Mouse (Mus musculus): ENCODE data around the gene Lrrc4c.

Gene Lrrc4c

DNA sequence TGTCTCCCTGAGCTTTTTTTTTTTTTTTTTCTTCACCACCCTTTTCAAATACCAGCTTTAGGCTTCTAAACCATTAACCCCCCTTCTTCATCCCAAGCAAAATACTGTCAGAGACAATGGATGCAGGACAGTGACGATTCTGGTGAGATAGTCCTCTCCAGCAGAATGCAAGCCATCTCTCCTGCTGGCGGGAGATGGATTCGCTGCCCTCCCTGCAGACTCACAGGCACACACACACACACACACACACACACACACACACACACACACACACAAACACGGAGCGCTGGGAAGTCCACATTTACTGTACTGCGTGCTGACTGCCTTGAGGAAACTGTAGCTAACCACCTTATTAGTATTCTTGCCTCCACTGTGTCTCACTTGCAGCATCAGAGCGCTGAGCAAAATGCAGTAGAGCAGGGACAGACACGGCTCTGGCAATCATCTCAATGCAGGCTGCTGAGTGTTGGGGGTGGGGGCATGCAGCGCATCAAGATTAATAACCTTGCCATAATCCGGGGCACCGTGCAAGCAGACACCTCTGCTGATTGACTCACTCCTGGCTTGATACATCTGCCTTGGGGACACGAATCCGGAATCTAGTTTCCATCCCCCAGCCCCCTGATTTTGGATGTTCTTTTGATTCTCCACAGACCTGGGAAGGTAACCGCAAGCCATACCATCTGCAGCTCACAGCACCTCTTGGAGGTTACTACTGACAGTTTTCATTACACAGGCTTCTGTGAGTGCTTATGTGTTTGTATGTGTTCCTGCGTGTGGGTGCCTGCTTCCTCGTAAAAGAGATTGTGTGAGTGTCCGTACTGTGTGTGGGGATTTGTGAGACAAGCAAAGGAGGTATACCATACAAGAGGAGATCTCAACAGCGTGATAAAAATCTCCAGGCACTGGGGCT lies at the start of gene Lrrc4c:
Gene Lrrc4c, plus strand, starts transcription at position 783 of the 913 bp plus-strand sequence.
- peak; percentile 65 to 71 for DNase-seq (ENCODE audit: low spot score in 2 of 2)

DNA sequence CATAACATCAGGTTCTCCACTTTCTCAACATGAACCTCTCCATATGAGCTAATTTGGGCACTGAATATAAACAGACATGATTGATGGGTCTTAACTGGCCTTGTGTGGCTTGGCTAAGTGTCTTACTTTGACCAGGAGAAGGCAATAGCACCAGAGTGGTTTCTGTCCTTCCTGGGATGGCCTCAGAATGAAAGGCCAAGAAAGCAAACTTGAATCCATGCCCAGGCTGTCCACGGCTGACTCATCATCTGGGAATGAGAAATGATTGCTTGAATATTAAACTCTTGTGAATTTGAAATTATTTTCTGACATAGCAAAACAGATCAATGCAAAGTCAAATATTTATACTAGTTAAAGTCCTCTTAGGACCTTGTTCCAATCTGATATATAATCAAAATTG lies 42.9 kb upstream of the Lrrc4c start:
- DNase-seq (ENCODE audit: low spot score in 2 of 2), result no peak

DNA sequence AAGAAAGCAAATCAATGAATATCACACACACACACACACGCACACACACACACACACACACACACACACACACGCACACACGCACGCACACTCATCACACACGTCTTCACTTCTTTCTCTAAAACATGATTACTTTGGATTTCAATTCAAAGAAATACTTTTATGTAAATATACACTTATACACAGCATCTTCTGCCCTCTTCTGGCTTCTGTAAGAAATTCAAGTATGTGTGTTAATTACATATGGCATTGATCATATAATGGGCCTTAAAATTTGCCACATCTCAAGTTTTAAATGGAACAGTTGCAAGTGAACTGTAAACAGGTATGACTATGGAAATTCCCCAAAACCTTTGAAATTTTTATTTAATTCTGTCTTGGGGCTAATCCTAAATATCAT lies 35.0 kb upstream of the Lrrc4c start:
- DNase-seq (ENCODE audit: low spot score in 2 of 2), result no peak

- DNase-seq (ENCODE audit: low spot score in 2 of 2), result no peak
Observed at GRCm38 (mm10) chr2:96287512-96287911, 30.5 kb upstream of the Lrrc4c start.

DNA sequence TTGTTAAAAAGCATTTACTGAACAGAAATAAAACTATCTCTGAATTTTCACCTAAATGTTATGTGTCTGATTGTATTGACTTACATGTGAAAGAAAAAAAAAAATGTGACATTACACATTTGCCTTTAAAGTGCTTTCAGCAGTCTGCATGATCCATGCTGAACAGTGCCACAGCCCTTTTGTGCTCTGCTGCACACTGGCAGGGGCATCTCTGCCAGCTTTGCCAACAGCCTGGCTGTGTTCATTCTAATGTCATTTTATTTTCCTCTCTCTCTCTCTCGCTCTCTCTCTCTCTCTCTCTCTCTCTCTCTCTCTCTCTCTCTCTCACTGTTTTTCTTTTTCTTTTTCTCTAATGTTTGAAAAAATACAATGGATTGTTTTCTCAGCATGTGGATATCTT lies 27.4 kb upstream of the Lrrc4c start:
- DNase-seq (ENCODE audit: low spot score in 2 of 2), result no peak

- no peak for DNase-seq (ENCODE audit: low spot score in 2 of 2)
Observed at GRCm38 (mm10) chr2:96315034-96315433, 2.9 kb upstream of the Lrrc4c start.

DNA sequence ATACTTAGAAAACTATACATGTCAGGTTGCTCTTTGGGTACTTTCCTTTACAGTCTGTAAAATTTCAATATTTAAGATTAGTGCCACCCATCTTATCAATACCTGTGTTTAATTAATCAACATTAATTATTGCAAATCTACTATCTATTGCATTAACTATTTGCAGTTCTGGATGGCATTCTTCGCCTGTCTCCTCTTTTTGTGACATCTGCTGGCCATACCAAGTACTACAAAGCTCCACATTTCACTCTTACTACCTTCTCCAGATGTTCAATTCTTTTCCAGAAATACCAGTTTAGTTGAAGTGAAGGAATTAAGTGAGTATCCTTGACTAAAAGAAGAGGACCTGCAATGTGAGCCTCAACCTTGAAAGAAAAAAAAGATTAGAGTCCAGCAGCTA lies 1.4 kb upstream of the Lrrc4c start:
- no peak for DNase-seq (ENCODE audit: low spot score in 2 of 2)

DNA sequence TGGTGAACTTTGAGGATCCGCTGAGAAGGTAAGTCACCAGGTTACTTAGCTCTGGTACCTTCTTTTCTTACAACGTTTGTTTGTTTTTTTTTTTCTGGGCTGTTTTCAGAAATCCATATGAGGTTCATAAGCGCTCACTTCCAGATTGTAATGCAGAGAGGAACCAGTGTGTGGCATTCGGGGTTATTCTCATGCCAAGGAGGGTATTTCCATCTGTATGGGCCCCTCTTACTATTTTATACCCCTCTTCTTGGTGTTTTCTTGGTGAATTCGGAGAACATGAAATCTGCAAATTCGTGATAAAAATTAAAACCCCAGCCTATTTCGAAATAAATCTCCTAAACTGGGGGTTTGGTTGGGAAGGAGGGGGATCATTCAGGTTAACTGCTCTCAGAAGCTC lies 587 bp downstream of the Lrrc4c start:
- DNase-seq (ENCODE audit: low spot score in 2 of 2), result no peak

DNA sequence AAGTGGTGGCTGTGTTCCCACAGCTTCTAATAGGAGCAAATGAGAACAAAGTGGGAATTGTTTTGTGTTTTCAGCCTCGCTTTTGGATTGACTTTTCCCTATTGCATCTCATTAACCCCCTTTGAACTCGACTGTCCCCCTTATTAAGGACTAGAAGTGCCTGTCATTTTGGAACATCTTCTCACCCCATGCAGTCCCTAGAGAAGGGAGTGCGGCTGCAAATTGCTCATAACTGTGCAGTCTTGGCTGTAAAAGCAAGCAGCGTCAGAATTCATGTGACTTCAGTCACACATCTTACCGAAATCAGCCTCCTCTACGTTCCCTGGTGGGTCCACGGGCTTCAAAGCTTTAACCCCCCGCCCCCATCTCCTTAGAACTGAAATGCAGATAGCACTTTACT lies 1.2 kb downstream of the Lrrc4c start:
- DNase-seq (ENCODE audit: low spot score in 2 of 2), result peak; percentile 40 to 57

GRCm38 (mm10) chr2:96319649-96320048 lies 1.7 kb downstream of the Lrrc4c start:
- peak in 1 of 2 experiments; percentile 63 for DNase-seq (ENCODE audit: low spot score in 2 of 2)

- no peak for DNase-seq (ENCODE audit: low spot score in 2 of 2)
Observed at GRCm38 (mm10) chr2:96334652-96335051, 16.7 kb downstream of the Lrrc4c start.

DNA sequence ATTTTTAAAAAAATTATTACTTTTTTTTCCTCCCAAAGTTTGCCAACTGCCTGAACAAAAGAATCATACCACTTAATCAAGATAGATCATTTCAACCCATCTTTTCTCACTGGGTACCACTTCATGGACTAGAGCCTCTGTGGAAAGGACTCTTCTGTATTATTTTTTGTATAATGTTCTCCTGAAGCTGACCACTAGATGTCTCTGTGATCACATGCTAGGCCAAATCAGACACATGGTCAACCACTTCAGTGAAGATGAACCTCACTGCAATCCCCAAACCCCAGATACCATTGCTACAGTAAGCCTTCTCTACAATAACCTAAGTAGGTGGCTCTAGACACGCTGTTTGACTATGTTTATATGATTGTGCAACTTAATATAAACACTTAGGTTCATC lies 19.4 kb downstream of the Lrrc4c start:
- peak in 1 of 2 experiments; percentile 48 for DNase-seq (ENCODE audit: low spot score in 2 of 2)

DNA sequence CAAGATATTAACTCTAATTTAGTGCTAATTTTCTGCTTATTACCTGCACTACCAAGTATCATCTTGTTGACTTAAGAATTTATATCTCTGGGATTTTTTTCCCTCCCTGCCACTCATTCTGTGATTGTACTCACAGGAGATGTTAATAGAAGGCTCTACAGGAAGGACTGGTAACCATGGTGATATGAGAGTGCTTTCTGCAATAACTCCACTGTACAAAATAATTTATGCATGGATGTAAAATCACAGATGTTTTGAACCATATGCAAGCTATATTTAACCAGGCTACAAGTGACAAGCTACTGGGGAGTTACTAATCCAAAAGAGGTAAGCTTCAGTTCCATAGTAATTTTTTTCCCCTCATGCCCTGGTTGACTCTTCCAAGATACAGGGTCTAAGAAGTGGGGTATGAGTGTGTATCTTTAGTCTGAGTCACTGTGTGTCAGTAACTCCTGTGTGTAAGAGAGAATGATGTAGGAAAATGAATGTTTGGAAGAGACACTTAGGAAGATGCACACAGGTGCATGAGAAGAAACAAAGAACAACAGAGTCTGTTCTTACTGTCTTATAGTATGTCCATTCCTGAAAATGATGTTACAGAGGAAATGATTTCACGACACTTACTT lies 83.3 kb downstream of the Lrrc4c start:
- DNase-seq (ENCODE audit: low spot score in 2 of 2), result peak; percentile 11 to 30

DNA sequence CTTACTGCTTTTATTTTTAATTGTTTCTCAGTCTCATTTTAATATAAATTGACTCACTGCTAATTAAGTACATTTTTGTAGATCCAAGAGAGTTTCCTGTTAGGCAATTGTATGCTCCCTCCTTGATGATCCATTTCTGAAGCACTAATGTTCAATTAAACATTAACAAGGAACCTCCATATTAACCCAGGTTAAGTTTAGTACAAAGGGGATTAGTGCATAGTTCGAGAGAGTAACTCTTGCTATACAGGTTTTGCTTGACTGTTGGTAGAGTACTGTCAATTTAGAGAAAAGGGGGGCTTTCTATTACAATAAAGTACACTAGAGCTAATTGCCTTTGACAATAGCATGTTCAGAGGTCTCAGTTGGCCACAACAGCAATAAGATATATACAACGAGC lies 84.5 kb downstream of the Lrrc4c start:
- DNase-seq (ENCODE audit: low spot score in 2 of 2), result no peak

GRCm38 (mm10) chr2:96406856-96407255 lies 88.9 kb downstream of the Lrrc4c start:
- no peak for DNase-seq (ENCODE audit: low spot score in 2 of 2)

DNA sequence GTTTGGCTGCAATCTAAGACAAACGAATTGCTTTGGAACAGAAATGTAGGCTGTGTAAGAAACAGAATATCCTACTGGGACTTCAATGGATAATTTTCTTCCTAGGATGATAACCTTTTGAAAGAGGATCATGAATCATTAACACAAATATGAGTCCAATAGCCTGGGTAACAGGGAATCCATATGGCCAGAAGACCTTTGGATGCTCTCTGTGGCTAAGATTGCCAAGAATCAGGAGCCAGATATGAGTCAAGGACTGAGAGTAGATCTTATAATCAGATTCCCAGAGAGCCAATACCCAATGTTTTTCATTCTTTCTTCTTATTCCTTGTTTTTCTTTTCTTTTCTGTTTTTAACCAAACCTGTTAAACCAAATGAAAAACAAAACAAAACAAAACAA lies 93.2 kb downstream of the Lrrc4c start:
- no peak for DNase-seq (ENCODE audit: low spot score in 2 of 2)

- no peak for DNase-seq (ENCODE audit: low spot score in 2 of 2)
Observed at GRCm38 (mm10) chr2:96461566-96461965, 143.6 kb downstream of the Lrrc4c start.

DNA sequence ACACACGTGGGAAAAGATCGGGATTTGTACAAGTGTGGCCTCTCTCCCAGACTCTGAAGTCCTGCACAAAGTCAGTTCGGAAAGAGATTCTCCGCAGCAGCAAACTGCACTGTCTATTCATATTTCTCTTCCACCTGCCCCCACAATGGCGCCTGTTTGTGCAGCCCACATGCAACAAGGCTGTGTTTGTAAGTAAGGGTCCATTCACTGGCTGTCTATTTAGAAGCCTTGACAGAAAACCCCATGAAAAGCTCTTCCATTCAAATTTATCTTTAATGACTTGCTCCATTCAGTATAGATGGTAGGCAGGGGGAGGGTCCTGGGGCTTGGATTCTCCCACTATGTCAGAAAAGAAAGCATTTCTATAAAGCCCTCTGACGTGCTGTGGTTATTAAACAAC lies 157.7 kb downstream of the Lrrc4c start:
- DNase-seq (ENCODE audit: low spot score in 2 of 2), result peak in 1 of 2 experiments; percentile 31

- no peak for DNase-seq (ENCODE audit: low spot score in 2 of 2)
Observed at GRCm38 (mm10) chr2:96499116-96499882, 181.3 kb downstream of the Lrrc4c start.

DNA sequence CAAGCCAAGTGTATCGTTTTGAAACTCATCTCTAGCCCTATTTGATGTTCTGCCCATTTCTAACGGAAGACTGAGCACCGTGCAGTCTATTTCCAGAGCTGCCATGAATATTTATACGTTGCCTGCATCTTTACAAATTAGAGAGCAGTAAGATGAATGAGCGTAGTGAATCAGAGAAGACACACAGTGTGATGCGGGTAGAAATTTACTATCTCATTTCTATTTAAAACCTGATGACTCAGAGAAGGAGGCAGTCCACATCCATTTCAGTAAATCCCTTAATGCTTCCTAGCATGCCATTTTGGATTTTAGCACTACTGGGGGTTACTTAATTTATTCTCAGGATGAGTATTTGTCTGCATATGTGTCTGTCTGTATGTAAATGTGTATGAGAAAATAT lies 186.2 kb downstream of the Lrrc4c start:
- peak in 1 of 2 experiments; percentile 23 for DNase-seq (ENCODE audit: low spot score in 2 of 2)

DNA sequence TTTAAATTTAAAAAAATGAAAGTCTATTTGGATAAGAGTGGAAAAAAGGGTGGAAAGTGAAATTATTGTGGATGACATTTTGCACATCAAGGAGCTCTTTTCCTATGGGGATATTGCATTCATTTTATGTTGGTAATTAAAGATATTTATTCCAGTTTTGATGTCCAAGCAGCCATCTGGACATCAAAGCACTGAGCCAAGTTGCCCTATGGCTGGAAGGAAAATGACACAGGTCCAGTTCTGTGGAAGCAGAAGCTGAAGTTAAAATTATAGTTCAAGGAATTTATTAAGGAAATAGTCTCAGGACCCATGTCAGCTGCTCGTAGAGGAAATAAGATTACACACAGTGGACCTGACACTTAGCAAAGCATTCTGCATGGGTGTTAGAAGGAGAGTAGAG lies 187.7 kb downstream of the Lrrc4c start:
- no peak for DNase-seq (ENCODE audit: low spot score in 2 of 2)

GRCm38 (mm10) chr2:96508991-96509390 lies 191.0 kb downstream of the Lrrc4c start:
- DNase-seq (ENCODE audit: low spot score in 2 of 2), result peak in 1 of 2 experiments; percentile 36
